Mouse (Mus musculus) adrenal gland, postnatal 14 days (tissue): Measurements from ENCODE around the gene Dusp7. TPM values are rescaled to one million over a fixed set of nuclear protein-coding genes. Genes with fewer than 3 reads are reported as not detected.

Source experiments
- DNase-seq: peaks from one replicate; pipeline ENCODE4 v3.0.0; 2021; ENCODE audit warnings: mixed read lengths
- long read RNA-seq, 2 experiments: library from polyadenylated mRNA; stranded (forward); transcript quantifications; one replicate each; pipeline ENCODE4 v2.0.0; 2021
- total RNA-seq: library from RNA; stranded (reverse); gene quantifications from 2 replicates; pipeline ENCODE4 v1.2.3, GENCODE M21; 2021

The Dusp7 gene
- 21.1 and 26.0 TPM in 2 replicates for total RNA-seq
- long read RNA-seq, experiment 1, partial matches to known transcripts: 1 of 6 reads
- long read RNA-seq, experiment 1, other reads (novel, unspliced or antisense): 1 of 6 reads
- long read RNA-seq, experiment 2, partial matches to known transcripts: 1 of 7 reads
- long read RNA-seq, experiment 2, other reads (novel, unspliced or antisense): 4 of 7 reads

- DNase-seq: peak; percentile 91
Observed at GRCm38 (mm10) chr9:106368112-106368717, at the start of gene Dusp7. TSS of gene Dusp7 (plus strand) at chr9:106368632.

- DNase-seq: peak; percentile 49
Observed at GRCm38 (mm10) chr9:106319095-106319494, 49.3 kb upstream of the Dusp7 start.

GRCm38 (mm10) chr9:106322497-106322896 lies 45.9 kb upstream of the Dusp7 start:
- no peak for DNase-seq

- no peak for DNase-seq
Observed at GRCm38 (mm10) chr9:106326241-106326640, 42.2 kb upstream of the Dusp7 start.

GRCm38 (mm10) chr9:106327125-106327809 lies 41.2 kb upstream of the Dusp7 start:
- DNase-seq: no peak

GRCm38 (mm10) chr9:106328068-106328610 lies 40.3 kb upstream of the Dusp7 start:
- DNase-seq: no peak

GRCm38 (mm10) chr9:106328772-106329511 lies 39.5 kb upstream of the Dusp7 start:
- DNase-seq: no peak

GRCm38 (mm10) chr9:106332746-106333145 lies 35.7 kb upstream of the Dusp7 start:
- DNase-seq: no peak

GRCm38 (mm10) chr9:106337620-106338019 lies 30.8 kb upstream of the Dusp7 start:
- no peak for DNase-seq

- DNase-seq: no peak
Observed at GRCm38 (mm10) chr9:106338462-106339172, 29.8 kb upstream of the Dusp7 start.

GRCm38 (mm10) chr9:106339173-106339558 lies 29.3 kb upstream of the Dusp7 start:
- no peak for DNase-seq

- no peak for DNase-seq
Observed at GRCm38 (mm10) chr9:106339730-106340129, 28.7 kb upstream of the Dusp7 start.

GRCm38 (mm10) chr9:106340501-106341312 lies 27.7 kb upstream of the Dusp7 start:
- no peak for DNase-seq

- no peak for DNase-seq
Observed at GRCm38 (mm10) chr9:106341313-106341686, 27.1 kb upstream of the Dusp7 start.

GRCm38 (mm10) chr9:106342573-106342972 lies 25.9 kb upstream of the Dusp7 start:
- DNase-seq: no peak

- peak; percentile 91 for DNase-seq
Observed at GRCm38 (mm10) chr9:106345167-106345566, 23.3 kb upstream of the Dusp7 start.

- DNase-seq: no peak
Observed at GRCm38 (mm10) chr9:106345630-106346029, 22.8 kb upstream of the Dusp7 start.

- DNase-seq: no peak
Observed at GRCm38 (mm10) chr9:106348281-106348680, 20.2 kb upstream of the Dusp7 start.

GRCm38 (mm10) chr9:106349075-106349474 lies 19.4 kb upstream of the Dusp7 start:
- DNase-seq: peak; percentile 53

- no peak for DNase-seq
Observed at GRCm38 (mm10) chr9:106351178-106351577, 17.3 kb upstream of the Dusp7 start.

- DNase-seq: no peak
Observed at GRCm38 (mm10) chr9:106353779-106354178, 14.7 kb upstream of the Dusp7 start.
